Mouse (Mus musculus): Measurements from ENCODE around the gene Lgals4. TPM values are rescaled to one million over a fixed set of nuclear protein-coding genes. Genes with fewer than 3 reads are reported as not detected.

Lgals4 gene
- polyA plus RNA-seq, 1 experiment from 2014 or later: 4.8 TPM

- Histone ChIP-seq H3K27me3 (ENCODE audit: control insufficient read depth, insufficient read depth, low read length) (no peaks in the 10 kb centered on the region), H3K36me3 (ENCODE audit: control insufficient read depth, insufficient read depth, low read length) (peaks cover 36% of the 10 kb centered on the region), H3K27ac (replicated peaks in 1 of 2; ENCODE audit: control insufficient read depth in 1 of 2, insufficient read depth in 1 of 2, low read depth in 2 of 2, low read length in 2 of 2) (no peak overlapping the region), H3K9me3 (ENCODE audit: control insufficient read depth, low read length) (no peaks in the 10 kb centered on the region), H3K9ac (ENCODE audit: low read length) (no peak overlapping the region), H3K4me3 (ENCODE audit: control insufficient read depth in 1 of 2, insufficient read depth in 1 of 2, low read depth in 1 of 2, low read length in 2 of 2) (no peak overlapping the region), H3K4me1 (ENCODE audit: control insufficient read depth in 2 of 2, insufficient read depth in 2 of 2, low read length in 2 of 2) (peaks cover 8 to 16% of the 10 kb centered on the region in 2 experiments; a peak in 3 of 4 replicates), H3K4me2 (ENCODE audit: low read length) (no peak overlapping the region)
- ATAC-seq (ENCODE audit: insufficient number of reproducible peaks, insufficient read depth, low FRiP score, low read depth): no peak
- WGBS: 70% methylated on average over 6 of the region's 6 CpGs
Observed at GRCm38 (mm10) chr7:28832137-28832536, 1.5 kb upstream of the Lgals4 start.

DNA sequence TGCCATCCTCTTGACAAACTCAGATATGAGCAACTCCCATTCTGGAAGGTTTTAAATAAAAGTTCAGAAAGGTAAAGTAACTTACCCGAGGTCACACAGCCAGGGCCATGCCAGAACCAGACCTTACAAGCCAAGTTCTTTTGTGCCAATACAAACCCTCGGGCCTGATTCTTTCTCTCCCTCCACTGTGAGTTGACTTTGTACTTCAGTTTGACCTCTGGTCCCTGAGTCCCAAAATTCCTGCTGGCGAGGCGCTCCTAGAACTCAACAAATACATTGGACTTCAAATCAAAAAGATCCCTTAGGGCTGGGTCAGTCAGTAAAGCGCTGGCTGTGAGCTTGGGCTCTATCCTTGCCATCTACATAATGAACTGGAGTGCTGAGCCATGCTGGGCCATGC is 3.3 kb downstream of the Lgals4 start:
- no peak overlapping the region for H3K27ac ChIP-seq (replicated peaks in 1 of 2; ENCODE audit: control insufficient read depth in 1 of 2, insufficient read depth in 1 of 2, low read depth in 2 of 2, low read length in 2 of 2)
- H3K4me1 ChIP-seq (ENCODE audit: control insufficient read depth in 2 of 2, insufficient read depth in 2 of 2, low read length in 2 of 2): no peaks in the 10 kb centered on the region
- H3K27me3 ChIP-seq (ENCODE audit: control insufficient read depth, insufficient read depth, low read length): no peaks in the 10 kb centered on the region
- H3K4me3 ChIP-seq (ENCODE audit: control insufficient read depth in 1 of 2, insufficient read depth in 1 of 2, low read depth in 1 of 2, low read length in 2 of 2): no peak overlapping the region
- H3K36me3 ChIP-seq (ENCODE audit: control insufficient read depth, insufficient read depth, low read length): peaks cover 6% of the 10 kb centered on the region
- WGBS: 78% methylated on average over 5 of the region's 5 CpGs
- H3K9ac ChIP-seq (ENCODE audit: low read length): no peak overlapping the region
- no peak overlapping the region for H3K4me2 ChIP-seq (ENCODE audit: low read length)
- ATAC-seq (ENCODE audit: insufficient number of reproducible peaks, insufficient read depth, low FRiP score, low read depth): no peak
- H3K9me3 ChIP-seq (ENCODE audit: control insufficient read depth, low read length): no peaks in the 10 kb centered on the region

GRCm38 (mm10) chr7:28838331-28838730 is 4.7 kb downstream of the Lgals4 start:
- Histone ChIP-seq H3K4me2 (ENCODE audit: low read length) (no peak overlapping the region), H3K4me1 (ENCODE audit: control insufficient read depth in 2 of 2, insufficient read depth in 2 of 2, low read length in 2 of 2) (no peaks in the 10 kb centered on the region), H3K36me3 (ENCODE audit: control insufficient read depth, insufficient read depth, low read length) (no peaks in the 10 kb centered on the region), H3K9ac (ENCODE audit: low read length) (no peak overlapping the region), H3K27ac (replicated peaks in 1 of 2; ENCODE audit: control insufficient read depth in 1 of 2, insufficient read depth in 1 of 2, low read depth in 2 of 2, low read length in 2 of 2) (no peak overlapping the region), H3K9me3 (ENCODE audit: control insufficient read depth, low read length) (no peaks in the 10 kb centered on the region), H3K4me3 (ENCODE audit: control insufficient read depth in 1 of 2, insufficient read depth in 1 of 2, low read depth in 1 of 2, low read length in 2 of 2) (no peak overlapping the region), H3K27me3 (ENCODE audit: control insufficient read depth, insufficient read depth, low read length) (no peaks in the 10 kb centered on the region)
- ATAC-seq (ENCODE audit: insufficient number of reproducible peaks, insufficient read depth, low FRiP score, low read depth): no peak
- whole genome bisulfite sequencing: 77% methylated on average over 9 of the region's 9 CpGs

DNA sequence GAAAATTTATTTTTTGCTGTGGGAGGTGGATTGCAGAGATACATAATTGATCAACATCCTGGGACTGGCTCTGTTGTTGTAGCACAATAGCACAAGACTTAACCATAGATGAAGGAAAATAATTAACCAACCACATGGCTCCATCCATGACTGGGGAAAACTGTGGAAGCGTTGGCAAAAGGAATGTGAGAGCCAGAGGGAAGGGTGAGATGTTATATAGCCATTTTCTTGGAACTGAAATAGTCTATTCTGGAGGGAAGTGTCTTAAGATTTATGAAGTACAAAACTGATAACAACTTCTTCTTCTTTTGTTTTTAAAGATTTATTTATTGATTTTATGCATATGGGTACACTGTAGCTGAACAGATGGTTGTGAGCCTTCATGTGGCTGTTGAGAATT is 13.6 kb downstream of the Lgals4 start:
- Histone ChIP-seq H3K36me3 (ENCODE audit: control insufficient read depth, insufficient read depth, low read length) (no peaks in the 10 kb centered on the region), H3K4me2 (ENCODE audit: low read length) (no peak overlapping the region), H3K9ac (ENCODE audit: low read length) (no peak overlapping the region), H3K27ac (replicated peaks in 1 of 2; ENCODE audit: control insufficient read depth in 1 of 2, insufficient read depth in 1 of 2, low read depth in 2 of 2, low read length in 2 of 2) (no peak overlapping the region), H3K9me3 (ENCODE audit: control insufficient read depth, low read length) (0 out of 2 replicates have a peak, but pooled peaks cover 3% of the 10 kb centered on the region), H3K27me3 (ENCODE audit: control insufficient read depth, insufficient read depth, low read length) (no peaks in the 10 kb centered on the region), H3K4me3 (ENCODE audit: control insufficient read depth in 1 of 2, insufficient read depth in 1 of 2, low read depth in 1 of 2, low read length in 2 of 2) (no peak overlapping the region), H3K4me1 (ENCODE audit: control insufficient read depth in 2 of 2, insufficient read depth in 2 of 2, low read length in 2 of 2) (no peaks in the 10 kb centered on the region)
- no peak for ATAC-seq (ENCODE audit: insufficient number of reproducible peaks, insufficient read depth, low FRiP score, low read depth)
- WGBS: 97% methylated on average over 1 of the region's 1 CpGs

GRCm38 (mm10) chr7:28849700-28850236 is 16.1 kb downstream of the Lgals4 start:
- WGBS: 42% methylated on average over 1 of the region's 1 CpGs
- Histone ChIP-seq H3K4me3 (ENCODE audit: control insufficient read depth in 1 of 2, insufficient read depth in 1 of 2, low read depth in 1 of 2, low read length in 2 of 2) (no peak overlapping the region), H3K4me2 (ENCODE audit: low read length) (no peak overlapping the region), H3K9me3 (ENCODE audit: control insufficient read depth, low read length) (0 out of 2 replicates have a peak, but pooled peaks cover under 1% of the 10 kb centered on the region), H3K27ac (replicated peaks in 1 of 2; ENCODE audit: control insufficient read depth in 1 of 2, insufficient read depth in 1 of 2, low read depth in 2 of 2, low read length in 2 of 2) (no peak overlapping the region), H3K9ac (ENCODE audit: low read length) (no peak overlapping the region), H3K36me3 (ENCODE audit: control insufficient read depth, insufficient read depth, low read length) (no peaks in the 10 kb centered on the region), H3K4me1 (ENCODE audit: control insufficient read depth in 2 of 2, insufficient read depth in 2 of 2, low read length in 2 of 2) (no peaks in the 10 kb centered on the region), H3K27me3 (ENCODE audit: control insufficient read depth, insufficient read depth, low read length) (no peaks in the 10 kb centered on the region)
- ATAC-seq (ENCODE audit: insufficient number of reproducible peaks, insufficient read depth, low FRiP score, low read depth): no peak

GRCm38 (mm10) chr7:28850642-28851041 is 17.0 kb downstream of the Lgals4 start:
- WGBS: 75% methylated on average over 4 of the region's 4 CpGs
- no peaks in the 10 kb centered on the region for H3K36me3 ChIP-seq (ENCODE audit: control insufficient read depth, insufficient read depth, low read length)
- no peak for ATAC-seq (ENCODE audit: insufficient number of reproducible peaks, insufficient read depth, low FRiP score, low read depth)
- no peaks in the 10 kb centered on the region for H3K27me3 ChIP-seq (ENCODE audit: control insufficient read depth, insufficient read depth, low read length)
- no peaks in the 10 kb centered on the region for H3K4me1 ChIP-seq (ENCODE audit: control insufficient read depth in 2 of 2, insufficient read depth in 2 of 2, low read length in 2 of 2)
- H3K9ac ChIP-seq (ENCODE audit: low read length): no peak overlapping the region
- H3K27ac ChIP-seq (replicated peaks in 1 of 2; ENCODE audit: control insufficient read depth in 1 of 2, insufficient read depth in 1 of 2, low read depth in 2 of 2, low read length in 2 of 2): no peak overlapping the region
- H3K9me3 ChIP-seq (ENCODE audit: control insufficient read depth, low read length): no peaks in the 10 kb centered on the region
- no peak overlapping the region for H3K4me3 ChIP-seq (ENCODE audit: control insufficient read depth in 1 of 2, insufficient read depth in 1 of 2, low read depth in 1 of 2, low read length in 2 of 2)
- no peak overlapping the region for H3K4me2 ChIP-seq (ENCODE audit: low read length)

DNA sequence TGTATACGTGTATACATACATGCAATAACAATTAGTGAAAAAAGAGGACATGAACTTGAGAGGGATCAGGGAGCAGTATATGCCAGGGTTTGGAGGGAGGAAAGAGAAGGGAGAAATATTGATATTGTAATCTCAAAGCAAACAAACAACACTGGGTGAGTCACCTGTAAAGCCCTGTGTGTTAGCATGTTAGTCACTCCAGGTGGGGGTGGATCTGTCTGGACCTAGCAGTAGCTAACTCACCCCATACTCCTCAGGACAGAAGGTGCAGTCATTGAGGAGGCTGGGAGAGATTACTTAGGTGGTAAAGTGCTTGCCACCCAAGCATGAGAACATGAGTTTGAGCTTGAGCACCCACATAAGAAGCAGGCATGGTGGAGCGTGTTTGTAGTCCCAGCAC is 26.3 kb downstream of the Lgals4 start:
- H3K9me3 ChIP-seq (ENCODE audit: control insufficient read depth, low read length): 0 out of 2 replicates have a peak, but pooled peaks cover 7% of the 10 kb centered on the region
- no peaks in the 10 kb centered on the region for H3K27me3 ChIP-seq (ENCODE audit: control insufficient read depth, insufficient read depth, low read length)
- H3K27ac ChIP-seq (replicated peaks in 1 of 2; ENCODE audit: control insufficient read depth in 1 of 2, insufficient read depth in 1 of 2, low read depth in 2 of 2, low read length in 2 of 2): no peak overlapping the region
- peaks cover 8 to 10% of the 10 kb centered on the region in 2 experiments for H3K4me1 ChIP-seq (ENCODE audit: control insufficient read depth in 2 of 2, insufficient read depth in 2 of 2, low read length in 2 of 2)
- no peak overlapping the region for H3K4me3 ChIP-seq (ENCODE audit: control insufficient read depth in 1 of 2, insufficient read depth in 1 of 2, low read depth in 1 of 2, low read length in 2 of 2)
- H3K4me2 ChIP-seq (ENCODE audit: low read length): no peak overlapping the region
- no peak for ATAC-seq (ENCODE audit: insufficient number of reproducible peaks, insufficient read depth, low FRiP score, low read depth)
- H3K36me3 ChIP-seq (ENCODE audit: control insufficient read depth, insufficient read depth, low read length): no peaks in the 10 kb centered on the region
- H3K9ac ChIP-seq (ENCODE audit: low read length): no peak overlapping the region
- 84% methylated on average over 2 of the region's 2 CpGs for WGBS

- H3K9me3 ChIP-seq (ENCODE audit: control insufficient read depth, low read length): 0 out of 2 replicates have a peak, but pooled peaks cover 7% of the 10 kb centered on the region
- WGBS: 80% methylated on average over 6 of the region's 6 CpGs
Observed at GRCm38 (mm10) chr7:28860898-28861297, 27.2 kb downstream of the Lgals4 start.

More at GRCm38 (mm10) chr7:28860898-28861297, 27.2 kb downstream of the Lgals4 start:
- Histone ChIP-seq H3K4me3 (ENCODE audit: control insufficient read depth in 1 of 2, insufficient read depth in 1 of 2, low read depth in 1 of 2, low read length in 2 of 2) (no peak overlapping the region), H3K4me1 (ENCODE audit: control insufficient read depth in 2 of 2, insufficient read depth in 2 of 2, low read length in 2 of 2) (peaks cover 13 to 15% of the 10 kb centered on the region in 2 experiments), H3K36me3 (ENCODE audit: control insufficient read depth, insufficient read depth, low read length) (no peaks in the 10 kb centered on the region), H3K4me2 (ENCODE audit: low read length) (no peak overlapping the region), H3K9ac (ENCODE audit: low read length) (no peak overlapping the region), H3K27ac (replicated peaks in 1 of 2; ENCODE audit: control insufficient read depth in 1 of 2, insufficient read depth in 1 of 2, low read depth in 2 of 2, low read length in 2 of 2) (no peak overlapping the region), H3K27me3 (ENCODE audit: control insufficient read depth, insufficient read depth, low read length) (no peaks in the 10 kb centered on the region)
- no peak for ATAC-seq (ENCODE audit: insufficient number of reproducible peaks, insufficient read depth, low FRiP score, low read depth)

Data from heart, embryonic 14.5 days (tissue).